Mouse (Mus musculus) cerebellum, adult 11-12 months (tissue): Measurements from ENCODE around the gene Rras.

Experiments
- DNase-seq: peaks from one replicate; pipeline ENCODE4 v3.0.0; 2022

The Rras gene

GRCm38 (mm10) chr7:45027761-45028160, 10.0 kb downstream of the Rras start:
- no peak for DNase-seq

DNA sequence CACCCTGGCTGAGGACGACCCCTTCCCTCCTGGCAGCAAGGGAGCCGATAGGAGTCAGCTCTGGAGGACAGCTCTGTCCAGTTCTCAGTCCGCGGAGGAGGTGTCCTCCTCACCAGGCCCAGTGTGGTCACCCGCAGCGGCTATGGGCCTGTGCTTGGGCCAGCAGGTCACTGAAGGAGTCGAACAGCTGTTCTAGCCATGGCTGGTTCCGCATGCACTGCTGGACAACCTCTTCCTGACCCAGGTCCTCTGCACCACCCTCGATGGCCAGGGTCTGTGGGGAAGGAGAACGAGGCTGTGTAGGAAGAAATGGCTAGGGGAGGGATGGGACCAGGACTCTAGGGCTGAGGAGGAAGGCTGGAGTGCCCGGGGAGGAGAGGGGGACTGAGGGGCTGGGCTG, 10.6 kb downstream of the Rras start:
- DNase-seq: peak; percentile 14

- DNase-seq: no peak
These were observed 12.2 kb downstream of the Rras start for GRCm38 (mm10) chr7:45029995-45030394.

- no peak for DNase-seq
These were observed 13.1 kb downstream of the Rras start for GRCm38 (mm10) chr7:45030857-45031256.

- no peak for DNase-seq
These were observed 16.1 kb downstream of the Rras start for GRCm38 (mm10) chr7:45033722-45034359.

GRCm38 (mm10) chr7:45035631-45036030, 17.9 kb downstream of the Rras start:
- DNase-seq: no peak

GRCm38 (mm10) chr7:45036702-45037101, 18.9 kb downstream of the Rras start:
- DNase-seq: no peak

- peak; percentile 20 for DNase-seq
These were observed 20.1 kb downstream of the Rras start for GRCm38 (mm10) chr7:45037720-45038361.

DNA sequence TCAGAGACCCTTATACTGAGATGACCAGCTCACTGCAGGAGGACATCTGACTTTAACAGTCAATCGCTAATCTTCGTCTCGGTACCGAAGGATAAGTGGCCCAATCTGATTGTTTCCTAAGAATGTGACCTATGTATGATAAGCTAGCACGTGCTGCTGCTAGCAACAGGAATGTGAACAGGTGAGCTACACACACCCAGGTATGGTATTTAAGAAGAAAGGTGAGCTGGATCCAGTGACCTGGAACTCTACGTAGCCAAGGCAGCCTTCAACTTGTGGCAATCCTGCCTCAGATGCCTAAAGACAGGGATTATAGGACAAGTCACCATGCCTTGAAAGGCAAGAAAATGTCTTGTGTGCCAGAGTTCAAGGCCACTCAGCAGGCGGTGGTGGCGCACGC, 20.6 kb downstream of the Rras start:
- DNase-seq: no peak

GRCm38 (mm10) chr7:45040851-45041250, 23.1 kb downstream of the Rras start:
- DNase-seq: no peak

GRCm38 (mm10) chr7:45043307-45043706, 25.5 kb downstream of the Rras start:
- no peak for DNase-seq

- DNase-seq: no peak
These were observed 28.0 kb downstream of the Rras start for GRCm38 (mm10) chr7:45045741-45046140.

GRCm38 (mm10) chr7:45046853-45047350, 29.1 kb downstream of the Rras start:
- no peak for DNase-seq

GRCm38 (mm10) chr7:45047491-45047890, 29.7 kb downstream of the Rras start:
- DNase-seq: no peak

DNA sequence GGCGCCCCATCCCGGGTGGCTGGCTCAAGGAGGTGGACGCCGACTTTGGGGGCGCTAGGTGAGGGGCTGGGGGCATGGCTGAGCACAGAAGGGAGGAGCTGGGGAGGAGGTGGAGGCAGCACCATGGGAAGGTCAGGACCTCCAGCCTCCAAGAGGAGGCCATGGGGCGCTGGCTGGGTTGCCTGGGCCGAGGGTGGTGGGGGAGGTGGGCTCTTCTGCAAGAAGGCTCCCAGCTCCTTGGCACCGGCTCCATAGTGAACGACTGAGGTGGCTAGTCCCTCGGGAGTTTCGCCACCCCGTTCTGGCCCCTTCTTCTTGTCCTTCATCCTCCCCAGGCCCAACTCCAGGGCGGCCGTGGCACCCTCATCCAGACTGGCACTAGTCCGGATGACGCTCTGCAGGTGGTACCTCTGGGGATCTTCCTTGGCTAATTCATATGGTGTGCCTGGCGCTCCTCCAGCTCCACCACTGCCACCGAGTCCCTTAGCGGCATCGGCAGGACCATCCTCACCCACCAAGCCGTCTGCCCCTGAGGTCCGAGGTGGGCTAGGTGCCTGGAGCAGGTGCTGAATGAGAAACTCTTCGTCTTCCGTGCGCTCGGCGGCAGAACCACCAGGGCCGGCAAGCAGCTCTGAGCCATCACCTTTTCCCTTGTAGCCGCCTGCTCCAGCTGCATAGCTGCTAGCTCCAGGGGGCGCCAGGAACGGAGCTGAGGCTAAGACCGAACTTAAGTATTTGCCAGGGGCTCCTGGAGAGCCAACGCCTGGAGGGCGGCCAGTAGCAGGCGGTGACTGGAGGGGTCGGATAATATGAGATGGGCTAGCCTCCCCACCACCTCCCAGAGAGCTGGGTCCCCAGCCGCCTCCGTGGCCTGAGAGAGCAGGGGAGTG, 30.5 kb downstream of the Rras start:
- DNase-seq: peak; percentile 63

- peak; percentile 52 for DNase-seq
These were observed 31.3 kb downstream of the Rras start for GRCm38 (mm10) chr7:45048923-45049657.

GRCm38 (mm10) chr7:45050945-45051600, 33.3 kb downstream of the Rras start:
- DNase-seq: peak; percentile 84

GRCm38 (mm10) chr7:45051601-45051974, 33.8 kb downstream of the Rras start:
- DNase-seq: peak; percentile 56

- peak; percentile 82 for DNase-seq
These were observed 34.6 kb downstream of the Rras start for GRCm38 (mm10) chr7:45052181-45052861.

DNA sequence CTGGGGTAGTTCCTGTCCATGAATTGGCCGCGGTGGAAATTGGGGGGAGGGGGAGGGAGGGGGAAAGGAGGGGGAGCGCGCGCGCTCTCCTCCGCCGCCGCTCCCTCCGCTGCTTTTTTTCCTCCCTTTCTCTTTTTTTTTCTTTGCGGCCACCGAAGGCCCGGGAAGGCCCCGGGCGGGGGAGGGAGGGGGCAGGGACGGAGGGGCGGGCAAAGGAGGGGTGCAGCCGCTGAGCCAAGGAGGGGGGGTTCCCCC, 35.0 kb downstream of the Rras start, which contains the start of gene Prr12:
Gene Prr12, minus strand, starts transcription at position 20 of the 255 bp plus-strand sequence.
- no peak for DNase-seq

DNA sequence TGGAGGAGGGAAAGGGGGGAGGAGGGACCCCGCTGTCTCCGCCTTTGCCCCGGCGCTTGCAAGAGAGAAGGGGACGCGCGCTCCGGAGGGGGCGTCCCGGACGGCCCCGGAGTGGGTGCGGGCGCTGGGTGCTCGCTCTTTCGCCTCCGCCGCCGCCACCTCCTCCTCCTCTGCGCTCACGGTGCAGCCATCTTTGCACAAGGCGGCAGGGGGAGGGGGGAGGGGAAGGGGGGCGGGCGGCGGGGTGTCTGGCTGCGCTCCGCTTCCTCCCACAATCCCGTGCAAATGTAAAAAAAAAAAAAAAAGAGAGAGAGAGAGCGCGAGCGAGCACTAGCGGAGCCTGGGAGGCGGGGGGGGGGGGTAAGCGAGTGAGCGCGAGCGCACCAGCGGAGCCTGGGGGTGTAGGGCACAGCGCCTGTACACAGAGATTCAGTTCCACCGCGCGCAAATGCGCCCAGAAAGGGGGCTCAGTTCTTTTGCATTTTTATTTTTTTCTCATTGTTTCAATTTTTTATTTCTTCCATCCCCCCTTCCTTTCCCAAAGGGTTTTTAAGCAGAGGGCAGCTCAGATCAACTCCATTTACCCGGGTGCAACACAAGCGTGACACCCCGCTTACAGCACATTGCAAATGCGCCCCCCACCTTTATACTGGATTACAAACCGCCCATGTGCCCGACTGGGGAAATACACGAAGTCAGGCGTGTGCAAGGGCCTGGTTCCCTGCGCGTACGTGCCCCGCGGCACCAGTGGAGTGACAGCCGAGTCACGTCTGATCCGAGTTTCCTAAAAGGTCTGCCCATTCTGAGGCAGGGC, 35.6 kb downstream of the Rras start:
- peak; percentile 86 for DNase-seq
